Mouse (Mus musculus): ENCODE measurements around the gene Gm28551.
"Not testable (repeated sequence)": the region's sequence is repeated elsewhere in the genome, so short reads cannot be mapped to it uniquely, and the experiment has no call there.

Gene Gm28551

DNA sequence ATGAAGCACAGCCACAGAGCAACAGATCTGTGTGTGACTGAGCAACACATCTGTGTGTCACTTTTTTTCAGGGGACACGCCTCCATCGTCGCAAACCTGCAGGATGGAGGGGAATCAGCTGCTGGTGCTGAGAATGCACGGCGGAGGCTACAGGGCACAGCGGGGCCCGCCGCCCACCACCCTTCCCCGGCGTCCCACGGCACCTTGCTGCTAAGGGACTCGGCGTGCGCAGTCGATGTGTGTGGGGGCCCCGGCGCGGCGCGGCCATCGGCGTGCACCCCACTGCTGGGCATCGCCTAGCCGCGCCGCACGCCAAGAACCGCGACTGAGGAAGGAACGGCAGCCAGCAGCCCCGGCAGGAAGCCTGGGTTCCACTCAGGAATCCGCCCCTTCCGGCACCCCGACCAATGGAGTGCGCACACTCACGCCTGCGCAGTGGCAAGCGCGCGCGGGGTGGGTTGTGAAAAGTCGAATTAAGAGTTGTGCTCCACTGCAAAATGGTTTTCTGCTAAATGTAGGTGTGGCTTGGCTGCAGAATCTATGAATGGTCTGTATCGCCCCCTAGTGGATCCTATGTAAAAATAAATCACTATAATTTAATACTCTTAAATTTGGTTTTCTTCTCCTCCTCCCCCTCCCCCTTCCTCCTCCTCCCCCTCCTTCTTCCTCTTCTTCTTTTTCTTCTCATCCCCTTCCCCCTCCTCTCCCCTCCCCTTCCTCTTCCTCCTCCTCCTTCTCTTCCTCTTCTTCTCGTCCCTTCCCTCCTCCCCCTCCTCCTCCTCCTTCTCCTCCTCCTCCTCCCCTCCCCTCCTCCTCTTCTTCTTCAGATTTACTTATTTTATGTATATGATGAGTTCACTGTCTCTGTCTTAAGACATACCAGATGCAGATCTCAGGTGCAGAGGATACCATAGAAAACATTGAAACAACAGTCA is at the start of gene Gm28551, which contains the start of the genes Asdurf and Asnsd1:
TSS of gene Gm28551 (minus strand) at position 341 of the 935 bp plus-strand sequence.
TSS of gene Asdurf (minus strand) at position 293 of the 935 bp plus-strand sequence.
TSS of gene Asnsd1 (minus strand) at position 426 of the 935 bp plus-strand sequence.
- peak; percentile 97 for DNase-seq

DNA sequence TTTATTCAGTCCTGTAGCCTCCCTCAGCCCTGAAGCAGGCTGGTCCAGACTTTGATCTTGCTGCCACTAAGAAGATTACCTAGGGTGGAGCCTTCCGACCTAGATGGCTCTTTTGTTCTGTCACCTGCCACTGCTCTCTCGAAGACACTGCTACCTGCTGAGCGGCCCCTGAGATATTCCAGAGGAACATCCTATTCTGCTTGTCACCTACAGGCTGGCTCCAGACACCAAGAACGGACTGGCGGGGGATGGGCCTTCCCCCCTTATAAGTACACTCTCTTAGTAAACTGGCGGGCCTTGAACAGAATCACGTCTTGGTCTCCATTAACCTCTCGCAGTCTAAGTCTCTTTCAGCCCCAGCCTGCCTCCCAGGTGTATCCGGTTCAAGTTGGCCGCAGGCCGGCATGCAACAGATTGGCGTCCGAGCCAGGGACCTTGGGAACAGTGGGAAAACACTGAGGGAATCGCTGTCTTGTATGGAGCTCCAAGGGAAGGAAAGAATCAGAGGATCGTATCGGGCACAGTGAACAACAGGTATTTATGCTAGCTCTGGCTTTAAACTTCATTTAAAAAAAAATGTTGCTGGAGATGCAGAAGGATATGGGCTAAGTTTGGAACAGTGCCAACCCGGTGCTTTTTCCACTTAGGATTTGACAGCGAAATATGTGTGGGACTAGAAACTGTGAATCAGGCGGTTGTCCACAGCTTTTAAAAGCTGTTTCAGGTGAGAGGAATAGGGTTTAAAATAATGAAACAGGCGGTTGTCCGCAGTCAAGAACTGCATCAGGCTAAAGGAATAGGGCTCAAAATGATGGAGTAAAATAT is 41.7 kb upstream of the Gm28551 start:
- peak; percentile 32 for DNase-seq

DNA sequence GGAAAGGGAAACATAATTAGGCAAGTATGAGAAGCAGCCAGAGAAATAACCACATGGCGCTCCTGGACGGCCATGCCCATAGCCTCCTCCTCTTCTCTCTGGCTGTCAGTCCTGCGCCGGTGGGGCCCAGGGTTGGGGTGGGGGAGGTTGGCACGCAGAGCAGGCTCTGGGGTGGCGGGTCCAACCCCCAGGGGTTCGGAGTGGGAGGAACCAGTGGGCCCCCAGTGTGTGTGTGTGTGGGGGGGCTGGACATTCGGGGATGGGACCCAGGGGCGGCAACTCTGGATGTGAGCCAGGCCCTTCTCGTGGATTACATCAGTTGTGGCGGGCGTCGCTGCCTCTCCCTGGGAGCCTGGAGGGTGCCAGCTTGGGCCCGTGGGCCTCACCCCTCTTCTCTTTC is 36.3 kb upstream of the Gm28551 start:
- no peak for DNase-seq

DNA sequence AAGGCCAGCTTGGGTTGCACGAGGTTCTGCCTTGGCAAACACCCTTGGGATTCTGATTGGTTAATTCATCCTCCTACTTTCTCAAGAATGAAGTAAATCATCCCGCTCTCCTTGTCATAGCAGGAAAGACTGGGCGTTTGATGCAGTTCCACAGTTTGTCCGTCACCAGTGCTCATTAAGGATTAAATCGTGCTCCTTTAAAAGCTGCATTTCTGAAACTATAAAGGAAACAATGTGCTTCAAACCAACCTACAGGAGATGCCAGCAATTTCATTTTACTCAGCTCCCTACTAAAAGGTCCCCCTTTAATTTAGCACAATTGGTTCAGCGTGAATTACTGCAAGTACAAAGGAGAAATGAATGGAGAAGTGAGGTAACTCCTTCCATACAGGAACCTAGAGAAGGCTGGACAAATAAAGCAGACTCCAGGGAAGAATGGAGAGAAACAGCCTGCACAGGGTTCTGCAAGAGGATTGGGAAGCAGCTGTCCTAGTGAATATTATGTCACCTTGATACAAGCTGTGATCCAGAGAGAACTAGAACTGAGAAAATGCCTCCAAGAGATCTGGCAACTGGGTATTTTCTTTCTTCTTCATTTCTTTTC is 31.7 kb upstream of the Gm28551 start:
- DNase-seq, result no peak

- no peak for DNase-seq
Measured at GRCm38 (mm10) chr1:53377731-53378130, 25.3 kb upstream of the Gm28551 start.

DNA sequence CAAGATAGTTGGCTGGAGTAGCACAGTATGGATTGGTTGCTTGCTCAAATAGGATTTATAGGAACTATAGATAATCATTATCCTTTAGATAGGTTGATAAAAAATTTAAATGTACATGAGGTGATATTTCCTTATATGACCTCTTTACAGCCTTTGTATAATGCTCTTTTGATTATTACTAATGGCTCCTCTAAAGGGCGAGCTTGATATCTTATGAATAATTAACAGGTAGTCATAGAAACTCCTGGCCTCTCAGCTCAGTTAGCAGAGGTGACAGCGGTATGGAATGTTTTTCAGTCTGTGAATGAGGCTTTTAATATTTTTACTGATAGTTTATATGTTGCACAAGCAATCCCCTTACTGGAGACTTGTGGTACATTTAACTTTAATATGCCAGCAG is 23.5 kb upstream of the Gm28551 start:
- DNase-seq, result not testable (repeated sequence)

- no peak for DNase-seq
Measured at GRCm38 (mm10) chr1:53358988-53359387, 6.5 kb upstream of the Gm28551 start.

- no peak for DNase-seq
Measured at GRCm38 (mm10) chr1:53341071-53341470, 11.4 kb downstream of the Gm28551 start.

DNA sequence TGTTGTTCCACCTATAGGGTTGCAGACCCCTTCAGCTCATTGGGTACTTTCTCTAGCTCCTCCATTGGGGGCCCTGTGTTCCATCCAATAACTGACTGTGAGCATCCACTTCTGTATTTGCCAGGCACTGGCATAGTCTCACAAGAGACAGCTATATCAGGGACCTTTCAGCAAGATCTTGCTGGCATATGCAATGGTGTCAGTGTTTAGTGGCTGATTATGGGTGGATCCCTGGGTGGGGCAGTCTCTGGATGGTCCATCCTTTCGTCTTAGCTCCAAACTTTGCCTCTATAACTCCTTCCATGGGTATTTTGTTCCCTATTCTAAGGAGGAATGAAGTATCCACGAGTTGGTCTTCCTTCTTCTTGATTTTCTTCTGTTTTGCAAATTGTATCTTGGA is 15.1 kb downstream of the Gm28551 start:
- DNase-seq, result not testable (repeated sequence)

DNA sequence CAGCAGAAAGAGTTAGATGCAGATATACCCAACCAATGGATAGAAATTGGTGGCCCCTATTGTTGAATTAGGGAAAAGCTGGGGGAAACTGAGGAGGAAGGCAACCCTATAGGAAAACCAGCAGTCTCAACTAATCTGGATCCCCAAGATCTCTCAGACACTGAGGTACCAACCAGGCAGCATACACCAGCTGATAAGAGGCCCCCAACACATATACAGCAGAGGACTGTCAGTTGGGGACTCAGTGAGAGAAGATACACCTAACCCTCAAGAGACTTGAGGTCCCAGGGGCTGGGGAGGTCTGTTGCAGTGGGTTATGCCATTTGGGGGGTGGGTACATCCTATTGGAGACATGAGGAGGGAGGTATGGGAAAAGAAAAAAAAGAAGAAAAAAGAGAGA is 17.0 kb downstream of the Gm28551 start:
- no peak for DNase-seq

DNA sequence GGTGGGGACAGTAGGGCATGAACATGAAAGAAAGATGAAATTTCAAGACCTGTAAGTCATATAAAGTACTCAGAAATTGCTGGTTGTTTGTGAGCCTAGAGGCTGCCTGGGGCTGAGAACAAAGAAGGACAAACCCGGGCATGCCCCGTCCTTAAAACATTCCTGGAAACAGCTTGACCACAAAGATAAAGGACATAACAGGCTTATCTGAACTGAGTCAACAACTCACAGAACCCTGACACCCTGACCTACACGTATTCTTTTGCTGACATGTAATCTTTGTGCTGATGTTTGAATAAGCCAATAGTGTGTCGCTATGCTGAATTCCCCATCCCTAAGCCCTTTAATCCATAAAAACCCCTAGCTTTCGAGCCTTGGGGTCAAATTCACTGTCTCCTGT is 18.9 kb downstream of the Gm28551 start:
- DNase-seq, result not testable (repeated sequence)

DNA sequence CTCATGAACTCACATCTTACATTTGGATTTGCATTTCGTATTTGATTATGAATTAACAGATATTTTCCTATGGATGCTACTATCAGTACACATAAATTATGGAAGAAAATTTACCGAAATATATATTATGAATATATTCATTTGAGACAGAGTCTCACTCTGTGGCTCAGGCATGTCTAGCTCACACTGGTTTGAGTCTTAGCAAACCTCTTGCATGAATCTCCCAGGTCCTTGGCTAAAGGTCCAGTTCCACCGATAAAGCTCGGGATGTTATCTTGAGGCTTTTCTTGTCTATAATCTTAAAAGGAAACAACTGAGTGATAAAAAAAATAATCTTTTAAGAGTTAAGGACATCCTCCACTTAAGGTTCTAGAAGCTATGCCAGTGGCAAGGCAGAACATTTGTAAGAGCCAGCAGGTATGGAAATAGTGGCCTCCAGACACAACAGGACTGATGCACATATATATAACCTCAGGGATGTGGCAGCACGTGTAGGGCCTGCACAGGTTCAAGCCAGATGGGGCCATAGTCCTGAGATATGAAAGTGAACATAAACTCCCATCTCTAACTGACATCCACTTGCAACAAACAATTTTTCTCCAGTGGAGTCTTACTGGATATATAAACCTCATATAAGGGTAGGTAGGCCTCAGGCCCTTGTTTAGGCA is 27.5 kb downstream of the Gm28551 start:
- no peak for DNase-seq

GRCm38 (mm10) chr1:53324277-53324676 is 28.2 kb downstream of the Gm28551 start:
- no peak for DNase-seq

DNA sequence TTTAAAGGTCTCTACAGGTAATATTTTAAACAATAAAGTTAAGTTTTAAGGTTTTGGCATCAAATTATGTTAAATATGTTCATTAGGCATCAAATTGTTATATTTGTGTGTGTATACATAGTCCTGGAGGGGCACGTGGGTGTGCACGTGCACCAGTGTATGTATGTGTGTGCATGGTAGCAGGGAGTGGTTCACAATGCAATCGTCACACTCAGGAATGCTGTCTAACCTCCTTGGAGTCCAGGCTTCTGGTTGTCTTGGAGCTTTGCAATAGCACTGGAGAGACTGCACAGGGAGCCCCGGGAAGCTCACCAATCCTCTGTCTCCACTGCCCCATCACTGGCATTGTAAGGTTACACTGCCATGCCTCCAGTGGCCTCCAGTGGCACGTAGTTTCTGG is 29.2 kb downstream of the Gm28551 start:
- no peak for DNase-seq

DNA sequence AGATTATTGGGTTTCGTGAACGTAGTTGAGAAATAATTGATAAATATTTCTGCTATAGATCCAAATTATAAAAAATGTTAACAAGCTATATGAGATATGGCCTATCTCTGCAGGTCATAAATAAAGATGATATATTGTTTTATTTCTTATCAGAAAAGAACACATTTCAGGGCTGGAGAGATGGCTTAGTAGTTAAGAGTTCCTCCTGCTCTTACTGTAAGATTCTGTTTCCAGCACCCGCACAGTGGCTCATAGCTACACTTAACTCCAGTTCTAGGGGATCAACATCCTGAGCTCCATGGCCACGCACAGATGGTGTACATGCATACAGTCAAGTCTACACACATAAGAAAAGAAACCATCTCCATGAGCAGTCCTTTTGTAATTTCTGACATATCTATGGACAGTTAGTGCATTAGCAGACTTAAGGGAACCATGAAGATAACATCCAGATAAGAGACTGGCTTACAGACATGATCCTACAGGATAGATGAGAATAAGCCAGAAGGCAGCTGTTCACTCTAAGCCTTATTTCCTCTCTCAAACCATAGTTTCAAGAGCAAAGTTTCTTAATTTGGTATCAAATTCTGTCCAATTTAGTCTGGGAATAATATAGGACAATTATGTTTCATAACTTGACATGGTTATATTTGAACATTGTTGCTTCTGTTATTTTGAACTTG is 30.7 kb downstream of the Gm28551 start:
- DNase-seq, result no peak

- DNase-seq, result peak; percentile 91
Measured at GRCm38 (mm10) chr1:53312989-53313967, 39.2 kb downstream of the Gm28551 start, which contains the start of gene Osgepl1. TSS of gene Osgepl1 (plus strand) at chr1:53313624.

- DNase-seq, result no peak
Measured at GRCm38 (mm10) chr1:53300506-53300905, 52.0 kb downstream of the Gm28551 start.

DNA sequence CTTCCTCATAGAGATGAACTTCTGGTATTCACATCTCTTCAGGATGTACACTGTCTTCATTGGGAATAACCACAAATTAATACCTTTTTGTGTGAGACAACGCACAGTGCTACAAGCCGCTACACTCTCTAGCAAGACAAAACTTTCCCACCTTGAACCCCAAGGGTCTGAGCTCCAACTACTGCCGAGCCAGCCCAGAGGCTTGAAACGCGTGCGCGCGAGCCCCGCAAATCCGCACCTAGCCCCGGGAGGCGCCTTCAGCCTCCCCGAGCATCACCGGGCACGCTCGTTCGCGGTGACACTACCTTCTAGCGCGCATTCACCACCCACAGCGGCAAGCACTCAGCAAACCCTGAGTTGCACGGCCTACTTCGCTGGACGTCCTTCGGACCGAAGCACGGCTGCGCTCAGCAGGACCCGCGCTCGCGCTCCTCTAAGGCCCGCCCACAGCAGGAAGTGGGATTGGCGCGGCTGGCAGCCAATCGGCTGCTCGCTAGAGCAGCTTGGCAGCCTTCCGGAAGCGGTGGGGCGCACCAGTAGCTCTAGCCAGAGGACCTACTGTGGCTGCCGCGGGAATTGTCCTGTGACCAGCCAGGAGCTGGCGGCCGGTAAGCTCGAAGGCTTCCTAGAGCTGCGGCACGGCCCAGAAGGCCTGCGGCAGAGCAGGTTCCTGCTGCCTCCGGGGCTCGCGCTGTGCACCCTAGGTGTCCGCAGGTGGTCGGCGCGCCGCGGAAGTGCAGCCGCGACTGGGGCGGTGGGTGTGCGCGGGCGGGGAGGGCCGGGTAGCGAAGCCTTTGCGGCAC is 55.7 kb downstream of the Gm28551 start, which contains the start of the genes Pms1, Ormdl1 and Gm28778:
TSS of gene Pms1 (minus strand) at position 438 of the 803 bp plus-strand sequence.
TSS of gene Ormdl1 (plus strand) at position 515 of the 803 bp plus-strand sequence.
TSS of gene Gm28778 (plus strand) at position 531 of the 803 bp plus-strand sequence.
- peak; percentile 96 for DNase-seq

DNA sequence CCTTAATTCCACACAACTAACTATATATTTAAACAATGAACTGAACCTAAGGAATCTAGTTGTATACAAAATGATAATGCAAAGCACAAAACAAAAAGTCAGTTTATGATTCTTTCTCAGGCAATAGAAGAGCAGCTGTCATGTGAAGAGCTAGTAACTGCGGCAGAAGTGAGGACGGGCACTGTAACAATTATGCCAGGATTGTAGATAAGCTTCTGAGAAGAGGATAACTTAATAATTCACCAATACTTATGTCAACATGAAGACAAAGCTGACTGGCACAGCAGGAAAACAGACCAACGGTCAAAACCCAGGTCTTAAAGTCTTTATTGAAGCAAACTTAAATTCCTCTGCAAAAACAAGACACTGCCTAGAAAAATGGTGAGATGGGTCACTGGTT is 61.3 kb downstream of the Gm28551 start:
- peak; percentile 4 for DNase-seq
